Mouse (Mus musculus) forebrain, embryonic 15.5 days (tissue): ENCODE measurements around the gene Dnajb3. TPM values are rescaled to one million over a fixed set of nuclear protein-coding genes. Genes with fewer than 3 reads are reported as not detected.

Experiments used
- ATAC-seq: fragments of 200-750 bp; cut with Nextera tagmentation; replicated peaks from 2 replicates; pipeline ENCODE4 v1.8.0; 2017; ENCODE audit warnings: mild to moderate bottlenecking, moderate TSS enrichment, moderate library complexity
- H3K27ac ChIP-seq: fragments of 300-500 bp; sonication (generic); replicated peaks from 2 replicates; pipeline ENCODE4 v1.5.1; 2015; ENCODE audit warnings: mild to moderate bottlenecking, inconsistent platforms
- H3K27me3 ChIP-seq: fragments of 300-500 bp; sonication (generic); 2 replicates; pipeline ENCODE4 v1.6.1; 2015; ENCODE audit warnings: inconsistent platforms
- H3K36me3 ChIP-seq: fragments of 300-500 bp; sonication (generic); 2 replicates; pipeline ENCODE4 v1.6.1; 2015; ENCODE audit warnings: mild to moderate bottlenecking, inconsistent platforms
- H3K4me1 ChIP-seq: fragments of 300-500 bp; sonication (generic); 2 replicates; pipeline ENCODE4 v1.6.1; 2015; ENCODE audit warnings: inconsistent platforms
- H3K4me2 ChIP-seq: fragments of 300-500 bp; sonication (generic); replicated peaks from 2 replicates; pipeline ENCODE4 v1.6.1; 2015; ENCODE audit warnings: mild to moderate bottlenecking, inconsistent platforms
- H3K4me3 ChIP-seq: fragments of 300-500 bp; sonication (generic); 2 replicates; pipeline ENCODE4 v1.5.1; 2015; ENCODE audit warnings: mild to moderate bottlenecking, inconsistent platforms
- H3K9ac ChIP-seq: fragments of 300-500 bp; sonication (generic); replicated peaks from 2 replicates; pipeline ENCODE4 v1.6.1; 2015; ENCODE audit warnings: mild to moderate bottlenecking, inconsistent platforms
- H3K9me3 ChIP-seq: fragments of 300-500 bp; sonication (generic); 2 replicates; pipeline ENCODE4 v1.6.1; 2016; ENCODE audit warnings: inconsistent platforms
- WGBS: fragments of 180-500 bp; shearing (Covaris S2); methylation state at CpG from one replicate; pipeline ENCODE4 v1.1.7; 2015; ENCODE audit warnings: mixed read lengths; 5-methylcytosine and 5-hydroxymethylcytosine counted together
- polyA plus RNA-seq: library from polyadenylated mRNA; unstranded; fragments of >200 nt; fragmentation: Nextera tagmentation; extraction: Ambion mirVana; gene quantifications from 2 replicates; pipeline ENCODE4 v1.2.1, GENCODE M21; 2015

Dnajb3 gene
- polyA plus RNA-seq = 13.7 TPM in 2 replicates

GRCm38 (mm10) chr1:88205294-88205922 lies at the start of gene Dnajb3:
Gene Dnajb3 (minus strand): TSS chr1:88205782.
- H3K9ac ChIP-seq = peak within 1 kb of the TSS; percentile 64
- WGBS = 5% methylated on average over 59 of the region's 62 CpGs
- peak; percentile 100 for ATAC-seq

GRCm38 (mm10) chr1:88254793-88255465 lies 49.3 kb upstream of the Dnajb3 start:
- Histone ChIP-seq H3K9me3 (peaks cover 53% of the 10 kb centered on the region), H3K36me3 (0 out of 2 replicates have a peak, but pooled peaks cover 4% of the 10 kb centered on the region), H3K27me3 (no peaks in the 10 kb centered on the region), H3K4me1 (no peaks in the 10 kb centered on the region), H3K27ac (no peak overlapping the region), H3K4me3 (no peak overlapping the region), H3K4me2 (no peak overlapping the region), H3K9ac (no peak overlapping the region)
- WGBS = 90% methylated on average over 12 of the region's 12 CpGs
- no peak for ATAC-seq

More at GRCm38 (mm10) chr1:88205294-88205922, at the start of gene Dnajb3:
- H3K27ac ChIP-seq = peak within 1 kb of the TSS; percentile 58; the same call in 1 of the 2 replicates
- no peaks in the 10 kb centered on the region for H3K27me3 ChIP-seq
- H3K9me3 ChIP-seq = no peaks in the 10 kb centered on the region
- peak within 1 kb of the TSS; percentile 66 for H3K4me3 ChIP-seq
- H3K36me3 ChIP-seq = 0 out of 2 replicates have a peak, but pooled peaks cover 3% of the 10 kb centered on the region
- peaks cover 10% of the 10 kb centered on the region for H3K4me1 ChIP-seq
- peak within 1 kb of the TSS; percentile 92 for H3K4me2 ChIP-seq

GRCm38 (mm10) chr1:88253540-88253939 lies 48.0 kb upstream of the Dnajb3 start:
- WGBS = 71% methylated on average over 6 of the region's 6 CpGs
- no peak overlapping the region for H3K4me3 ChIP-seq
- H3K9ac ChIP-seq = no peak overlapping the region
- no peak overlapping the region for H3K27ac ChIP-seq
- no peak for ATAC-seq
- H3K27me3 ChIP-seq = no peaks in the 10 kb centered on the region
- H3K4me1 ChIP-seq = no peaks in the 10 kb centered on the region
- H3K36me3 ChIP-seq = no peaks in the 10 kb centered on the region
- peaks cover 65% of the 10 kb centered on the region for H3K9me3 ChIP-seq
- H3K4me2 ChIP-seq = no peak overlapping the region

GRCm38 (mm10) chr1:88253106-88253505 lies 47.5 kb upstream of the Dnajb3 start:
- ATAC-seq = no peak
- no peaks in the 10 kb centered on the region for H3K27me3 ChIP-seq
- 78% methylated on average over 8 of the region's 8 CpGs for WGBS

GRCm38 (mm10) chr1:88250023-88250422 lies 44.4 kb upstream of the Dnajb3 start:
- Histone ChIP-seq H3K27ac (no peak overlapping the region), H3K4me3 (no peak overlapping the region), H3K9me3 (peaks cover 73% of the 10 kb centered on the region), H3K4me1 (no peaks in the 10 kb centered on the region), H3K27me3 (no peaks in the 10 kb centered on the region), H3K4me2 (no peak overlapping the region), H3K9ac (no peak overlapping the region), H3K36me3 (no peaks in the 10 kb centered on the region)
- ATAC-seq = no peak
- 83% methylated on average over 5 of the region's 5 CpGs for WGBS

More at GRCm38 (mm10) chr1:88253106-88253505, 47.5 kb upstream of the Dnajb3 start:
- Histone ChIP-seq H3K27ac (no peak overlapping the region), H3K36me3 (no peaks in the 10 kb centered on the region), H3K4me3 (no peak overlapping the region), H3K4me1 (no peaks in the 10 kb centered on the region), H3K9ac (no peak overlapping the region), H3K4me2 (no peak overlapping the region), H3K9me3 (peaks cover 67% of the 10 kb centered on the region)

GRCm38 (mm10) chr1:88249596-88249995 lies 44.0 kb upstream of the Dnajb3 start:
- no peak overlapping the region for H3K9ac ChIP-seq
- H3K9me3 ChIP-seq = peaks cover 73% of the 10 kb centered on the region
- no peak overlapping the region for H3K4me2 ChIP-seq
- ATAC-seq = no peak
- H3K4me1 ChIP-seq = no peaks in the 10 kb centered on the region
- H3K27me3 ChIP-seq = no peaks in the 10 kb centered on the region
- no peak overlapping the region for H3K4me3 ChIP-seq
- H3K36me3 ChIP-seq = no peaks in the 10 kb centered on the region
- 78% methylated on average over 7 of the region's 7 CpGs for WGBS
- H3K27ac ChIP-seq = no peak overlapping the region

GRCm38 (mm10) chr1:88248658-88249057 lies 43.1 kb upstream of the Dnajb3 start:
- no peak overlapping the region for H3K4me3 ChIP-seq
- H3K27ac ChIP-seq = no peak overlapping the region
- peaks cover 74% of the 10 kb centered on the region for H3K9me3 ChIP-seq
- H3K4me1 ChIP-seq = no peaks in the 10 kb centered on the region
- H3K4me2 ChIP-seq = no peak overlapping the region
- ATAC-seq = no peak
- WGBS = 71% methylated on average over 4 of the region's 4 CpGs
- no peak overlapping the region for H3K9ac ChIP-seq
- H3K27me3 ChIP-seq = no peaks in the 10 kb centered on the region
- no peaks in the 10 kb centered on the region for H3K36me3 ChIP-seq

- no peaks in the 10 kb centered on the region for H3K27me3 ChIP-seq
- no peak for ATAC-seq
- H3K27ac ChIP-seq = no peak overlapping the region
- no peaks in the 10 kb centered on the region for H3K36me3 ChIP-seq
- H3K4me1 ChIP-seq = no peaks in the 10 kb centered on the region
- H3K4me3 ChIP-seq = no peak overlapping the region
- peaks cover 78% of the 10 kb centered on the region for H3K9me3 ChIP-seq
- no peak overlapping the region for H3K9ac ChIP-seq
- WGBS = 58% methylated on average over 2 of the region's 2 CpGs
- no peak overlapping the region for H3K4me2 ChIP-seq
Observed at GRCm38 (mm10) chr1:88247660-88248059, 42.1 kb upstream of the Dnajb3 start.

GRCm38 (mm10) chr1:88246386-88246785 lies 40.8 kb upstream of the Dnajb3 start:
- WGBS = 42% methylated on average over 6 of the region's 6 CpGs
- H3K4me2 ChIP-seq = no peak overlapping the region
- no peak overlapping the region for H3K9ac ChIP-seq
- no peaks in the 10 kb centered on the region for H3K27me3 ChIP-seq
- no peaks in the 10 kb centered on the region for H3K4me1 ChIP-seq
- peaks cover 82% of the 10 kb centered on the region for H3K9me3 ChIP-seq
- no peaks in the 10 kb centered on the region for H3K36me3 ChIP-seq
- no peak for ATAC-seq
- H3K4me3 ChIP-seq = no peak overlapping the region
- H3K27ac ChIP-seq = no peak overlapping the region

GRCm38 (mm10) chr1:88245881-88246280 lies 40.3 kb upstream of the Dnajb3 start:
- Histone ChIP-seq H3K36me3 (no peaks in the 10 kb centered on the region), H3K27me3 (no peaks in the 10 kb centered on the region), H3K4me3 (no peak overlapping the region), H3K4me1 (no peaks in the 10 kb centered on the region), H3K9me3 (peaks cover 85% of the 10 kb centered on the region), H3K9ac (no peak overlapping the region), H3K27ac (no peak overlapping the region), H3K4me2 (no peak overlapping the region)
- 82% methylated on average over 6 of the region's 6 CpGs for WGBS
- no peak for ATAC-seq

- Histone ChIP-seq H3K9ac (no peak overlapping the region), H3K27ac (no peak overlapping the region), H3K9me3 (peaks cover 85% of the 10 kb centered on the region), H3K27me3 (no peaks in the 10 kb centered on the region), H3K4me3 (no peak overlapping the region), H3K4me1 (no peaks in the 10 kb centered on the region), H3K36me3 (no peaks in the 10 kb centered on the region), H3K4me2 (no peak overlapping the region)
- WGBS = 64% methylated on average over 5 of the region's 5 CpGs
- ATAC-seq = no peak
Observed at GRCm38 (mm10) chr1:88243861-88244260, 38.3 kb upstream of the Dnajb3 start.

- Histone ChIP-seq H3K36me3 (no peaks in the 10 kb centered on the region), H3K4me2 (no peak overlapping the region), H3K4me3 (no peak overlapping the region), H3K27me3 (no peaks in the 10 kb centered on the region), H3K4me1 (no peaks in the 10 kb centered on the region), H3K9me3 (peaks cover 89% of the 10 kb centered on the region), H3K9ac (no peak overlapping the region), H3K27ac (no peak overlapping the region)
- ATAC-seq = 0 out of 2 replicates have a peak, but pooled peaks have one; percentile 3
- WGBS = 72% methylated on average over 4 of the region's 4 CpGs
Observed at GRCm38 (mm10) chr1:88240579-88240978, 35.0 kb upstream of the Dnajb3 start.
